Mouse (Mus musculus) heart, embryonic 10.5 days (tissue): ENCODE measurements at regions not wholly inside any gene's neighbourhood (a gene's known extent, or its start where the extent isn't known, plus 50 kb on each side); places are given as distances from the start of the nearest gene placed in this dataset.
A peak's percentile ranks its signal among the peaks of the same experiment; 100 is the strongest.
"Not testable (repeated sequence)": the region's sequence is repeated elsewhere in the genome, so short reads cannot be mapped to it uniquely, and the experiment has no call there.

Source experiments
- DNase-seq: peaks from one replicate; pipeline ENCODE4 v3.0.0-alpha.2; 2017; ENCODE audit warnings: low spot score
- H3K27ac ChIP-seq: fragments of 300-500 bp; sonication (generic); 2 replicates; pipeline ENCODE4 v1.5.1; 2016; ENCODE audit warnings: mild to moderate bottlenecking
- H3K27me3 ChIP-seq: fragments of 300-500 bp; sonication (generic); 2 replicates; pipeline ENCODE4 v1.6.1; 2016; ENCODE audit warnings: mild to moderate bottlenecking; ENCODE audit not compliant: poor library complexity, insufficient read depth, severe bottlenecking
- H3K36me3 ChIP-seq: fragments of 300-500 bp; sonication (generic); 2 replicates; pipeline ENCODE4 v1.6.1; 2016; ENCODE audit warnings: mild to moderate bottlenecking, moderate library complexity
- H3K4me1 ChIP-seq: fragments of 300-500 bp; sonication (generic); 2 replicates; pipeline ENCODE4 v1.6.1; 2016; ENCODE audit warnings: mild to moderate bottlenecking
- H3K4me3 ChIP-seq: fragments of 300-500 bp; sonication (generic); 2 replicates; pipeline ENCODE4 v1.5.1; 2016; ENCODE audit warnings: mild to moderate bottlenecking, moderate library complexity
- H3K9me3 ChIP-seq: fragments of 300-500 bp; sonication (generic); 2 replicates; pipeline ENCODE4 v1.6.1; 2016; ENCODE audit warnings: mild to moderate bottlenecking, moderate library complexity
- WGBS: fragments of 180-500 bp; shearing (Covaris S2); methylation state at CpG from one replicate; pipeline ENCODE4 v1.1.7; 2016; 5-methylcytosine and 5-hydroxymethylcytosine counted together

- Histone ChIP-seq H3K4me3 (peak overlapping the region; percentile 18; the same call in 1 of the 2 replicates), H3K4me1 (peaks cover 19% of the 10 kb centered on the region), H3K36me3 (no peaks in the 10 kb centered on the region), H3K27me3 (no peaks in the 10 kb centered on the region), H3K9me3 (no peaks in the 10 kb centered on the region), H3K27ac (peak overlapping the region; percentile 67)
- 26% methylated on average over 7 of the region's 7 CpGs for WGBS
- peak; percentile 77 for DNase-seq
Observed at GRCm38 (mm10) chr9:78846110-78846509, 230.8 kb downstream of the Cd109 start.

- DNase-seq, result no peak
- H3K4me1 ChIP-seq, result peaks cover 19% of the 10 kb centered on the region
- 40% methylated on average over 9 of the region's 9 CpGs for WGBS
- no peaks in the 10 kb centered on the region for H3K36me3 ChIP-seq
- peak overlapping the region; percentile 12; the same call in 1 of the 2 replicates for H3K4me3 ChIP-seq
- no peaks in the 10 kb centered on the region for H3K9me3 ChIP-seq
- no peaks in the 10 kb centered on the region for H3K27me3 ChIP-seq
- H3K27ac ChIP-seq, result no peak overlapping the region
Observed at GRCm38 (mm10) chr9:78847890-78848563, 232.7 kb downstream of the Cd109 start.

DNA sequence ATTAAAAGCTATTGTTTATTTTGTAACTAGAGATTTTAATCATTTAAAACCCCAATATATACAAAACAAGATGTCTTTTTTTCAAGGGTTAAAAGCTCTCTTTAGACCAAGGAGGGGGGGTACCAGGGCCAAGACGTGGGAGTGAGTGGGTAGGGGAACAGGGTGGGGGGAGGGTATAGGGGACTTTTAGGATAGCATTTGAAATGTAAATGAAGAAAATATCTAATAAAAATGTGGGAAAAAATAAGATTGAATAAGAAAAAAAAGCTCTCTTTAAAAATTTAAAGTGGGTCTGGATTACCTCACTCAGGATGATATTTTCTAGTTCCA is 233.2 kb downstream of the Cd109 start:
- not testable (repeated sequence) for DNase-seq, H3K36me3 ChIP-seq, H3K27ac ChIP-seq, H3K4me3 ChIP-seq, H3K9me3 ChIP-seq, H3K27me3 ChIP-seq
- 46% methylated on average over 1 of the region's 1 CpGs for WGBS
- peaks cover 19% of the 10 kb centered on the region for H3K4me1 ChIP-seq

- no peaks in the 10 kb centered on the region for H3K27me3 ChIP-seq
- no peaks in the 10 kb centered on the region for H3K36me3 ChIP-seq
- H3K4me3 ChIP-seq, result no peak overlapping the region
- no peaks in the 10 kb centered on the region for H3K4me1 ChIP-seq
- H3K27ac ChIP-seq, result no peak overlapping the region
- no peak for DNase-seq
- no peaks in the 10 kb centered on the region for H3K9me3 ChIP-seq
- 91% methylated on average over 1 of the region's 1 CpGs for WGBS
Observed at GRCm38 (mm10) chr9:78856981-78857380, 241.6 kb downstream of the Cd109 start.

GRCm38 (mm10) chr9:78859956-78860355 is 244.6 kb downstream of the Cd109 start:
- H3K36me3 ChIP-seq, result no peaks in the 10 kb centered on the region
- no peaks in the 10 kb centered on the region for H3K27me3 ChIP-seq
- H3K4me1 ChIP-seq, result no peaks in the 10 kb centered on the region
- no peak for DNase-seq
- H3K4me3 ChIP-seq, result no peak overlapping the region
- no peak overlapping the region for H3K27ac ChIP-seq
- no peaks in the 10 kb centered on the region for H3K9me3 ChIP-seq
- 67% methylated on average over 2 of the region's 2 CpGs for WGBS

DNA sequence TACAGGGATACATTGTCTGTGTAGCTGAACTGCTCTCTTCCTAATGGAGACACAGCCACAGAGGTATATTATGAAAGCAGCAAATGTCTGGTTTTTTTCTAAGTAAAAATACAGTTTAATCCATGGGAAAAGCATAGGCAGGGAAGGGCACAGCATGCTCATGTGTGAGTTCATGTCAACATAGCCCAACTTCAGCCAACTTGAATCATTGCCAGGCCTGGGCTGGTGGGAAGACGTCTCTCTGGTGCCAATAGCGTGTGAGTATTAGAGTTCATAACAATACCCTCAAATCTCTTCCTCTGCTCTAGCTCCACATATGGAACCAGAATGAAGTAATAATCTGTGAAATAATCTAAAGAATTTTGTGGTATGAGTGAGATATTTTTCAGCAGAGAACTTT is 257.2 kb downstream of the Cd109 start:
- WGBS, result 81% methylated on average over 2 of the region's 2 CpGs
- Histone ChIP-seq H3K36me3 (no peaks in the 10 kb centered on the region), H3K9me3 (no peaks in the 10 kb centered on the region), H3K27me3 (no peaks in the 10 kb centered on the region), H3K4me1 (no peaks in the 10 kb centered on the region), H3K27ac (no peak overlapping the region), H3K4me3 (no peak overlapping the region)
- DNase-seq, result no peak

- H3K27ac ChIP-seq, result no peak overlapping the region
- DNase-seq, result no peak
- no peak overlapping the region for H3K4me3 ChIP-seq
- H3K4me1 ChIP-seq, result peaks cover 11% of the 10 kb centered on the region; the same call in 1 of the 2 replicates
- no peaks in the 10 kb centered on the region for H3K9me3 ChIP-seq
- H3K27me3 ChIP-seq, result no peaks in the 10 kb centered on the region
- WGBS, result 52% methylated on average over 6 of the region's 6 CpGs
- no peaks in the 10 kb centered on the region for H3K36me3 ChIP-seq
Observed at GRCm38 (mm10) chr9:78879955-78880642, 264.8 kb downstream of the Cd109 start.

GRCm38 (mm10) chr9:78880643-78881306 is 265.4 kb downstream of the Cd109 start:
- peaks cover 11% of the 10 kb centered on the region; the same call in 1 of the 2 replicates for H3K4me1 ChIP-seq
- DNase-seq, result no peak
- H3K36me3 ChIP-seq, result no peaks in the 10 kb centered on the region
- H3K27me3 ChIP-seq, result no peaks in the 10 kb centered on the region
- WGBS, result 70% methylated on average over 4 of the region's 4 CpGs
- no peak overlapping the region for H3K27ac ChIP-seq
- no peaks in the 10 kb centered on the region for H3K9me3 ChIP-seq
- no peak overlapping the region for H3K4me3 ChIP-seq

DNA sequence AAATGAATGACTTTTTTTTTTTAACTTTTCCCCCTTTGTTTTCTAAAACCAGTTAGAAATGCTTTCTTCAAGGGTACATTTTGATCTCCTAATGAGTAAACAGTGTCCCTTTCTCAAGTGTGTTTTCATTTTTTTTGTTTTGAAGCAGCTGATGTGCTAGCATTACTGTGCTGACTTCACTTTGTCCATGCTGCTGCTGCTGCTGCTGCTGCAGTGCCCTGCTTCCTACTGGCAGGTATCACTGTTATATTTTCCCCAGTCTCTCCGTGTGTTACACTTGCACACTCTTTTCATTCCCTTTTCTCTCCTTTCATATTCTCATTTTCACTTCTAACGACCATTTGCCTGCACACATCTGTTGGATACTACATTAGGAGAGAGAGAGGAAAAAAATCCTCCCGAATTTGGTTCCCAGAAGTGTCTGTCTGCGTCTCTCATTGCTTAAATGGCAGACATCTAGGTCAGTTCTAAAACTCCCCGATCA is 266.0 kb downstream of the Cd109 start:
- WGBS, result 74% methylated on average over 5 of the region's 5 CpGs
- H3K9me3 ChIP-seq, result no peaks in the 10 kb centered on the region
- no peak overlapping the region for H3K27ac ChIP-seq
- peaks cover 11% of the 10 kb centered on the region; the same call in 1 of the 2 replicates for H3K4me1 ChIP-seq
- DNase-seq, result no peak
- no peaks in the 10 kb centered on the region for H3K36me3 ChIP-seq
- H3K4me3 ChIP-seq, result no peak overlapping the region
- H3K27me3 ChIP-seq, result no peaks in the 10 kb centered on the region

DNA sequence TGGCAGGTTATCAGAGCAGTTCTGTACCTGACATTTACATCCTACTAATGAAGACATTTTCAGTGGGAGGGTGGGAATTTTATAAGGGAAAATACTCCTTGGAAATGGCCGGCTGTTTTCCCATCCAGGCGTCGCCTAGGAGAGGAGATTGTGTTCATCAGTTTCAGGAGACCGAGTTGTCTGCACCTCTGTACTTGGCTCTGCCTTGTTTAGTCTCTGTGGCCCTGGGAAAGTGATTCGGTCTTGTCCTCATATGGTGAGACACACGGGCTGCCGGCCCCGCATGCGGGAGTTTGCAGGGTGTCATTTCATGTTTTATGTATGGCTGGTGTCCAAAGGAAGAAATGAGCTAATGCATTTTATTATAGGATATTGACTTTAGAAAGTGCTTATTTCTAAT is 287.9 kb downstream of the Cd109 start:
- Histone ChIP-seq H3K9me3 (no peaks in the 10 kb centered on the region), H3K27me3 (no peaks in the 10 kb centered on the region), H3K4me3 (no peak overlapping the region), H3K27ac (no peak overlapping the region), H3K36me3 (no peaks in the 10 kb centered on the region), H3K4me1 (no peaks in the 10 kb centered on the region)
- DNase-seq, result no peak
- whole genome bisulfite sequencing, result 76% methylated on average over 9 of the region's 9 CpGs

DNA sequence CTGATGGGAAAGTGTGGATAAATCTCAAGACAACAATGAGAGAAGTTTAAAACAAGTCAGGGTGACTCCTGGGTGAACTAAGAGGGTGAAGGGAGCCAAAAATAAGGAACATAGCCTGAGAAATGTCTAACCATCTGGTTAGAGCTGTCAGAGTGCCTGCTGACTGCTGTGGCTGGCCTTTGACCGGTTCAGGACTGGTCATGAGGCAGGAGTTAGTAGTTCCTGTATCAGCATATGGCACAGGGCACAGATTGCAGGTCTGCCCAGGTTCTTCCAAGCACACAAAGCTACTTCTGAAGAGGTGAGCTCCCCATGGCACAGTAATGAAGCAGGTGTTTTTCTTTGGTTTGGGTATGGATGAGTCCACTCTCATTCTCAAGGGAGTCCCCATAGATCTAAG is 302.0 kb downstream of the Cd109 start:
- Histone ChIP-seq H3K4me3 (no peak overlapping the region), H3K36me3 (no peaks in the 10 kb centered on the region), H3K4me1 (no peaks in the 10 kb centered on the region), H3K9me3 (no peaks in the 10 kb centered on the region), H3K27me3 (no peaks in the 10 kb centered on the region), H3K27ac (no peak overlapping the region)
- 72% methylated on average over 1 of the region's 1 CpGs for WGBS
- no peak for DNase-seq

DNA sequence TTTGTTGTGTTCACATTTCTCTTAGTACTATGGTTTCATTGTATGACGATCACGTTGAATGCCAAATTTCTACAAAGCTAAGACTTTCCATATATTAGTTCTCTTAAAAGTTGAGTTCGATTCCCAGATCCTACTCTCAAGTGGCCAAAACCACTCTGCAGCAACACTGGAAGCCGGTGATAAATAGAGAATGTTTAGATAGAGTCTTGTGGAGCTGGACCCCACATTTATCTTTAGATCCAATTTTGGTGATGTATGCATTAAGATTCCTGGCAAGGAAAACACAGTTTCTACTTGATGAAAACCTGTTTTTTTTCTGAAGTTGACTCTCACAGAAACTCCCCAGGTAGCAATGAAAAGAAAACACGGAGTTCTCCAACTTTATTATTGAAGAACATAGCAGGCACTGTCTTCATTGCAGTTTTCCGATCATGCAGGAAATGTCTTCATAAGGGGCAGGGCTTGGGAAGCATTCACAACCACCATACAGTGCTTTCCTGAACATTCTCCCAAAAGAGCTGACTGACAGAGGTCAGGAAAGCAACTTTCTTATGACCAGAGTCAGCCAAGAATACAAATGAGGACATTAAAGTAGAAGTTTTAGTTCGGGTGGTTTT is 310.7 kb downstream of the Cd109 start:
- H3K4me1 ChIP-seq, result peaks cover 11% of the 10 kb centered on the region; the same call in 1 of the 2 replicates
- H3K27me3 ChIP-seq, result no peaks in the 10 kb centered on the region
- H3K36me3 ChIP-seq, result no peaks in the 10 kb centered on the region
- H3K27ac ChIP-seq, result no peak overlapping the region
- no peak overlapping the region for H3K4me3 ChIP-seq
- no peaks in the 10 kb centered on the region for H3K9me3 ChIP-seq
- WGBS, result 73% methylated on average over 7 of the region's 7 CpGs
- DNase-seq, result no peak

DNA sequence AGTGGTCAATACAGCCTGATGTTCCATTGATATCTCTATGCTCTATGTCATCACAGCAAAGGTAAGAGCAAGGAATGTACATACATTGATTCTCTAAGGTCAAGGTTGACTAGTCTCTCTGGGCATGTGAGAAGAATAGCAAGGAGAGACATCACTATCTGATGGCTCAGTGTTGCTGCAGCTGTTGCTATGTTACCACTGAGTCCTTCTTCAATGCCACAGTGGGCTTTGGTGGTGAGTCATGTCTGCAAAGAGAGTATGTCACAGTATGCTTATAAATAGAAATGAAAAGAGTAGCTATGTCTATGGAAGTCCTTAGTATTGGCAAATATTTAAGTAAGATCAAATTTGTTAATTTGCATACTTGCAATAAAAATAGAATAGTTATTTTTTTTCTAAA is 326.3 kb downstream of the Cd109 start:
- Histone ChIP-seq H3K9me3 (no peaks in the 10 kb centered on the region), H3K27me3 (no peaks in the 10 kb centered on the region), H3K36me3 (no peaks in the 10 kb centered on the region), H3K27ac (no peak overlapping the region), H3K4me1 (no peaks in the 10 kb centered on the region), H3K4me3 (no peak overlapping the region)
- DNase-seq, result no peak
